Mouse (Mus musculus) brain, embryonic 14.5 days (tissue): Measurements from ENCODE around the gene Ccdc189.

ENCODE experiments used
- CTCF ChIP-seq: fragments of 200-500 bp; IDR thresholded peaks from 2 replicates; pipeline ENCODE4 v1.5.1; 2012; ENCODE audit warnings: inconsistent platforms, mild to moderate bottlenecking, moderate library complexity, borderline replicate concordance; ENCODE audit not compliant: insufficient read depth, insufficient read length; ENCODE audit errors: extremely low read depth
- POLR2A ChIP-seq: fragments of 200-500 bp; IDR thresholded peaks from 2 replicates; pipeline ENCODE4 v1.6.1; 2012; ENCODE audit warnings: mild to moderate bottlenecking, inconsistent platforms, borderline replicate concordance; ENCODE audit not compliant: poor library complexity, insufficient read depth, insufficient read length, severe bottlenecking; ENCODE audit errors: extremely low read depth

DNA sequence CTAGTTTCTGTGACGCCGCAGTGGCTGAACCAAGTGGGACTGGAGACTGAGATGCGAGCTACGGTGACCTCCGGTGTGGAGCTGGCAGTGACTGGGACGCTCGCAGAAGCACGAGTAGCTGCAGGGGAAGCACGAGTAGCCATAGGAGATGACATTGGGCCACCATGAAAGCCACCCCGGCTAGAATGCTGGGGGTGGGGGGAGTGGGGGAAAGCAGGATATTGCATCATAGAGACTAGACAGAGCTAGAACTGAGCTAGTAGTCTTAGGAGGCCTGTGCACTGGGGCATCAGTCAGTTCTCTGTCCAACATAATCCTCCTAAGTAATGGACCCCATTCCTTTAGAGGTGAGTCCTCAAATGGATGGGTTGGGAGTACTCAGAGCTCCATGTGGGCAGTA lies 15.9 kb upstream of the Ccdc189 start:
- no peak for TF ChIP-seq CTCF
- no peak for TF ChIP-seq POLR2A
